Mouse (Mus musculus): ENCODE measurements around the gene Loxl1.

GRCm38 (mm10) chr9:58361373-58361772 is 48.4 kb upstream of the Loxl1 start:
- TF ChIP-seq CTCF (IDR thresholded peaks at IDR 0.05) (no peak), POLR2A (IDR thresholded peaks at IDR 0.05; ENCODE audit: insufficient read depth, low read depth, low read length) (no peak)

Measured in heart, adult 2 months (tissue).